Mouse (Mus musculus): Measurements from ENCODE around the gene Klhl24.
"Not testable (repeated sequence)": the region's sequence is repeated elsewhere in the genome, so short reads cannot be mapped to it uniquely, and the experiment has no call there.

DNA sequence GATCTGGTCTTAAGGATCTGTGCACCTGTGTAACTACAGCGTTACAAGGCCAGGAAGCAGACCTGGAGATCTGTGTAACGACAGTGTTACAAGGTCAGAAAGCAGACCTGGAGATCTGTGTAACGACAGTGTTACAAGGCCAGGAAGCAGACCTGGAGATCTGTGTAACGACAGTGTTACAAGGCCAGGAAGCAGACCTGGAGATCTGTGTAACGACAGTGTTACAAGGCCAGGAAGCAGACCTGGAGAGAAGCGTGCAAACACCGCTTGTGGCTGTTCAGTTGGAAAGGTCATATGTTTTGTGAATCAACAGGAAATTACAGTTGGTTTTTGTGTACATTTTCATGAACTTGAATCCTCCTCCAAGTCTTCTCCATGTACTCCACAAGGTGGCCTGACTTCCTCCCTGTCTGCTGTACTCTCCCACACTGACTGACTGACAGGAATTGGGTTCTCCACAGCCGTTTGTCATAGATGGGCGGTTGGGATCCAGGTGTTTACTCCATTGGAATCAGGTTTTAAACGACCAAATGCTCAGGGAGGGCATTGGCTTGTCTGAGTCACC, 29.1 kb downstream of the Klhl24 start:
- not testable (repeated sequence) for TF ChIP-seq CTCF, EP300 (IDR thresholded peaks at IDR 0.05; ENCODE audit: low read depth)
